Mouse (Mus musculus) spleen, postnatal 36 days (tissue): Measurements from ENCODE around the gene Phc2.
A peak's percentile ranks its signal among the peaks of the same experiment; 100 is the strongest.

ENCODE experiments used
- DNase-seq, 2 experiments: peaks; one replicate each; pipeline ENCODE4 v3.0.0; 2022; ENCODE audit warnings: low spot score in 2 of 2, mixed read lengths in 1 of 2

Phc2 gene

GRCm38 (mm10) chr4:128742379-128742970 lies 88.0 kb downstream of the Phc2 start:
- DNase-seq = no peak

GRCm38 (mm10) chr4:128743031-128743626 lies 88.6 kb downstream of the Phc2 start:
- DNase-seq = no peak

- no peak for DNase-seq
Measured at GRCm38 (mm10) chr4:128745160-128745559, 90.7 kb downstream of the Phc2 start.

GRCm38 (mm10) chr4:128747614-128748270 lies 93.2 kb downstream of the Phc2 start:
- peak in 1 of 2 experiments; percentile 30 for DNase-seq

- no peak for DNase-seq
Measured at GRCm38 (mm10) chr4:128748309-128748708, 93.8 kb downstream of the Phc2 start.

GRCm38 (mm10) chr4:128751006-128751405 lies 96.5 kb downstream of the Phc2 start:
- no peak for DNase-seq

GRCm38 (mm10) chr4:128752031-128752757 lies 97.7 kb downstream of the Phc2 start:
- no peak for DNase-seq

- DNase-seq = no peak
Measured at GRCm38 (mm10) chr4:128753571-128753970, 99.1 kb downstream of the Phc2 start.

GRCm38 (mm10) chr4:128755064-128755463 lies 100.6 kb downstream of the Phc2 start, which contains the start of gene A3galt2:
TSS of gene A3galt2 (plus strand) at chr4:128755364.
- DNase-seq = no peak

GRCm38 (mm10) chr4:128755900-128756299 lies 101.4 kb downstream of the Phc2 start:
- DNase-seq = no peak

- no peak for DNase-seq
Measured at GRCm38 (mm10) chr4:128759214-128759613, 104.7 kb downstream of the Phc2 start.

- no peak for DNase-seq
Measured at GRCm38 (mm10) chr4:128760029-128760428, 105.5 kb downstream of the Phc2 start.

GRCm38 (mm10) chr4:128766929-128767328 lies 112.4 kb downstream of the Phc2 start:
- no peak for DNase-seq

- DNase-seq = no peak
Measured at GRCm38 (mm10) chr4:128768120-128768519, 113.6 kb downstream of the Phc2 start.

- DNase-seq = no peak
Measured at GRCm38 (mm10) chr4:128769569-128770355, 115.3 kb downstream of the Phc2 start.

- no peak for DNase-seq
Measured at GRCm38 (mm10) chr4:128770698-128771097, 116.2 kb downstream of the Phc2 start.

- no peak for DNase-seq
Measured at GRCm38 (mm10) chr4:128773820-128774219, 119.3 kb downstream of the Phc2 start.

- DNase-seq = peak; percentile 33 to 40
Measured at GRCm38 (mm10) chr4:128774467-128774866, 120.0 kb downstream of the Phc2 start.

GRCm38 (mm10) chr4:128776568-128777289 lies 122.2 kb downstream of the Phc2 start:
- peak; percentile 45 to 46 for DNase-seq

- no peak for DNase-seq
Measured at GRCm38 (mm10) chr4:128777593-128777992, 123.1 kb downstream of the Phc2 start.

GRCm38 (mm10) chr4:128782037-128782436 lies 127.5 kb downstream of the Phc2 start:
- no peak for DNase-seq
